Mouse (Mus musculus): ENCODE measurements around the gene Hdac4.

GRCm38 (mm10) chr1:92100371-92100891 is 95.1 kb downstream of the Hdac4 start:
- no peak for TF ChIP-seq POLR2A (IDR thresholded peaks at IDR 0.05; ENCODE audit: insufficient read length, low read depth)
- peak; percentile 59 for TF ChIP-seq USF1 (IDR thresholded peaks at IDR 0.05; ENCODE audit: low read depth)
- no peak for TF ChIP-seq MYOG (IDR thresholded peaks at IDR 0.05; ENCODE audit: control insufficient read depth in 1 of 3, insufficient read depth in 1 of 3, insufficient read length in 2 of 3, low read depth in 2 of 3)
- TF ChIP-seq CEBPB (IDR thresholded peaks at IDR 0.05; ENCODE audit: insufficient read depth, poor library complexity, severe bottlenecking): no peak
- no peak for TF ChIP-seq E2F4 (IDR thresholded peaks at IDR 0.05; ENCODE audit: insufficient read depth)
- no peak for TF ChIP-seq MAX (IDR thresholded peaks at IDR 0.05; ENCODE audit: low read depth)

Data from myocyte (in vitro differentiated cells).